Mouse (Mus musculus) CD4-positive naive resting alpha-beta T cell, adult 76 days (primary cell): ENCODE data around the gene Ssxb8. TPM values are rescaled to one million over a fixed set of nuclear protein-coding genes. Genes with fewer than 3 reads are reported as not detected.

Experiments
- total RNA-seq: library from RNA; stranded (reverse); gene quantifications from one replicate; pipeline ENCODE4 v1.2.4, GENCODE M21; 2023

Ssxb8 gene
- total RNA-seq: not detected

DNA sequence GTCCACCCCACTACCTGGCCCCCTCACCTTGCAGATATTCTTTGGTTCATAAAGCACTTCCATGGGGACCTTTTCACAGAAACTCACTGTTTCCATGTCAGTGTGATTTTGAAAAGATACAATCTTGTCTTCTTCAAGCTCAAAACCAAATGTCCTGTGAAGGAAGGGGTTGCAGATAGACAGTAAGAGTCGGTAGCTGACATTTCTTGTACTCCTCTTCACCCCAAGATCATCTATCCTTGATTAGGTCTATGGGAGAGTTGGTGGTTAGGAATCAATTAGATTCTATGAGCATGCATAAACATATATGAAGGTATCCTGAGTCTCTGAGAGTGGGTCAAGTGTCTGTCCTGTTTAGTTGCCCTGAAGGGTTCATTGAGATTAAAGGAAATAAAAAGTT, at the start of gene Ssxb8:
Gene Ssxb8 (minus strand): TSS at position 101 of the 400 bp plus-strand sequence.

Other genes with a start within 250 kb of the Ssxb8 start
- gene Ssxb2, start 229.1 kb downstream of the Ssxb8 start, total RNA-seq: not detected
- not detected for gene Gm14459, start 165.9 kb downstream of the Ssxb8 start, total RNA-seq
- not detected for gene Ssxb6, start 142.6 kb downstream of the Ssxb8 start, total RNA-seq
- gene Ssxb3, start 99.0 kb downstream of the Ssxb8 start, total RNA-seq: not detected
- gene Ssx9, start 57.6 kb upstream of the Ssxb8 start, total RNA-seq: not detected
- gene Ssxb5, start 112.8 kb upstream of the Ssxb8 start, total RNA-seq: not detected
- gene Gm6592, start 153.2 kb upstream of the Ssxb8 start, total RNA-seq: not detected
- not detected for gene Gm5751, start 183.4 kb upstream of the Ssxb8 start, total RNA-seq
- 1.2 TPM for gene B630019K06Rik, start 201.5 kb upstream of the Ssxb8 start, total RNA-seq